Mouse (Mus musculus): ENCODE results near the gene Scrn3. TPM values are rescaled to one million over a fixed set of nuclear protein-coding genes. Genes with fewer than 3 reads are reported as not detected.
A peak's percentile ranks its signal among the peaks of the same experiment; 100 is the strongest.

The Scrn3 gene
- total RNA-seq, 2 experiments from 2014 or later, result 22.8 to 23.9 TPM

DNA sequence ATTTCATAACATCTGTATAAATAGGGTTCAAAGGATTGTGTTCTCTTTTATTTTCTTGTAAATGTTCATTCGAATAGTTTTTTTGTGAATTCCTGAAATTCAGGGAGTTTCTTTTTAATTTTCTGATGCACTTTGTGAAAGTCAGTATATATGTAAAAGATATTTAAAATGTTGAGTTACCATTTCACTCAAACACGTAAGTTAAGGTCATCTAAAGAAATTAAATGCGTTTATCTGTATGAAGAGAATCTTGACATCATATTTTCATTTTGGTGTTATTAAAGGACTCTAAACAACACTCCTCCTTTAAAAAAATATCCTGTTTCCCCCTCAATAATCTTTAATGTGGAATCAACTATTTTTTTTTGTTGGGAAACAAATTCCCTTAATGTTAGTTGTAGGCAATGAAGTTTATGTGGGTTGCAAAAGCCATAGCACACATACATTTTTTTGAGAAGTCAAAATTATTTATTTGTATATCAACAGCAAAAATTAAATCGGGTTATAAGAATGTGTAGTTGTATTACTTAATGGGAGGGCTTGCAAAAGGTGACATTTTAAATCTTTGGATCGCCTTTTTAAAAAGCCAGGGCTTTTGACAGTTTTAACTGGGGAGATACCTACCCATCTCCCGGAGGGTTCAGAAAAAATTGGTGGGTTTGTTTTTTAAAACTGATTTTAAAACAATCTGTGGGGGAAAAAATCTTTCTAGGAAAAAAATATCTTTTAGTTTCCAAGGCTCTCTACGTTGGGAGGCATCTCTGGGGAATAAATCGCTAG, 37.0 kb upstream of the Scrn3 start:
- no peak for DNase-seq

- no peak for DNase-seq
Measured at GRCm38 (mm10) chr2:73276141-73276571, 36.2 kb upstream of the Scrn3 start.

DNA sequence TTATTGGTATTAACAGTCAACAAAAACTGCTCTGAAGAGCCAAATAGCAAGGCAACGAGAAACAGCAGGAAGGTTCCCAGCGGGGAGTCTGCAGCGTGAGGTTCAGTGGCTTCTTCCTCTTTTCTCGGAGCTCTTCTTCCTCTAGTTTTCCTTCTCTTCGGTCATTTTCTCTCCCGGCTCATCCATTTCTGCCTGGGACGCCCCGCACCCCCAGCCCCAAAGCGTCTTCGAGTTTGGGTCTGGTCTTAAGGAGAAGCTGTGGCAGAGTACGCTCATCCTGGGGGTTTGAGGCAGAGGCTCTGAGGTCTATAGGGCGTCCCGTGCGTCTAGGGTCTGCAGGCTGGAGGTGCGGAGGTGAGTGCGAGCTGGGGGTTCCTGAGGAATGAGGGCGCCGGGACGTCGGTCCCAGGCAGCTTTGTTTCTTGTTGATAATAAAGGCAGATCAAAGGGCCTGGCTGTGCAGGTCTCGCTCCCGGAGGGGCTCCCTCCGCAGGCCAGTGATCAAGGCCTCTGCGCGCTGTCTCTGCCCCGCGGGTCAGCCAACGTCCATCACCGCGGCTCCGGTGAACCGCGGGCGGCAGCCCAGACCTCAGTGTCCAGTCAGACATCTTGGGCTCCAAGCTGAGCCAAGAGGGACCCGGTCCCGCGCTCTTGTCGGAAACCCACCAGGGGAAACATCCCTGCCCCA, 35.2 kb upstream of the Scrn3 start:
- no peak for DNase-seq

DNA sequence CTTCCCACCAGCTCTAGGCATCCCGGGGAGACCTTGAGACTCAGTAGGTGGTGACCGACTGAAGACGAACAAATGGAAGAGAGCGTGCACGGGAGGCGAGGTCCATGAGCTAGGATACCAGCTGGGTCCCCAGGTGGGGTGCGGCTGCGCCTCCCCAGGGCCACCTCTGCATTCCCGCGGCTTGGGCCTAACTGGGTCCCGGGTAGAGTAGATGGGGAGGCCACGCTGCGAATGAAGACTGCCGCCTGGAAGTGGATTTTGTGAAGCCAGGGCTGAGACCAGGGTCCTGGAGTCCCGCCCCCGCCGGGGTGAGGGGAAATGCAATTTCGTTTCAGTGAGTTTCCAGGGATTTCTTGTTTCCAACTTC, 34.7 kb upstream of the Scrn3 start:
- DNase-seq, result peak in 1 of 2 experiments; percentile 26

DNA sequence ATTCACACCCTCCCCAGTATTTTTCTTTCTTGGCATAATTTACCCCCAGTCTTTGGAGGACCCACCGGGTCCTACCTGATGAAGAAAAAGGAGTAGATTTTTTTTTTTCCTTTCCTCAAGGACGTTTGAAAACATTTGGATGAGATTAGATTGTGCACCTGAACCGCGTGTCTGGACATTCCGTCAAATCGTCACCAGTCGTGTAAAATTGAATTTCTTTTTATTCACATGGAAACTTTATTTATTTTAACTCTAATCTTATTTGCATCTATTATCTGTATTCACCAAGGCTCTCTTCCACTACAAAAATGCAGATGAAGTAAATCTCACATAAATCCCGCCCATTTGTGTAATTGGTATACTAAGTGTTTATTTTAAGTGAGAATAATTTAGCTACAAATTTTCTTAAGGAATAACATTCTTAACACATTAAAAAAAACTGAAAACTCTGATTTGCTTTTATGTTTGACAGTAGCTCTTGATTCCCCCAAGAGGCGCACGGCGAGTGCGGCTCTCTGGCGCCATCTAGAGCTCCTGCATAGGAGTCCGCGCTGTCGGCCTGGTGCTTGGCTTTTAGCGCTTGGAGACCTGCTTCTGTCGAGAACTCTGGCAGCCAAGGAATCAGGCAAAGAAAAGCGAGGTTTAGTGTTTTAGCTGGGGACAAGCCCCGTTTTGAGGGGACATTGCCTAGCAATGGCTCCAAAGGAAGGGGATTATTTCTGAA, 34.1 kb upstream of the Scrn3 start:
- DNase-seq, result peak; percentile 84

DNA sequence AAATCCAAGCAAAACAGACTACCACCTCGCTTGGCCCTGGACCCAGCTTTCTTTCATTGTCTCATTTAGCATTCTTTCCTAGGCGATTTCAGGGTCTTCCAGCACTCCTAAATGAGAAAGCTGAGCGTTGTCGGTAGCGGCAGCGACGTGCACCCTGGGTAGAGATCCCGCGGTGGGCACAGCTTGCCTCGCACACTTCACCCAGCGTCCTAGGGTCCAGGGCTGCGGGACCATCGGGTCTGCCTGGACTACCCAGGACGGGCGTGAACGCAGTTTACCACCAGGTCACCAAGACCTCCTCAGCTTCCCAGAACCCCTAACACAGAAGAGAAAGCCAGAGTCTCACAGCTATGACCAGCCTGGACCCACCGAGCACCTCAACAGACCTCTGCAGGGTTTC, 33.5 kb upstream of the Scrn3 start:
- DNase-seq, result no peak

GRCm38 (mm10) chr2:73279271-73280038, 32.9 kb upstream of the Scrn3 start:
- DNase-seq, result no peak

DNA sequence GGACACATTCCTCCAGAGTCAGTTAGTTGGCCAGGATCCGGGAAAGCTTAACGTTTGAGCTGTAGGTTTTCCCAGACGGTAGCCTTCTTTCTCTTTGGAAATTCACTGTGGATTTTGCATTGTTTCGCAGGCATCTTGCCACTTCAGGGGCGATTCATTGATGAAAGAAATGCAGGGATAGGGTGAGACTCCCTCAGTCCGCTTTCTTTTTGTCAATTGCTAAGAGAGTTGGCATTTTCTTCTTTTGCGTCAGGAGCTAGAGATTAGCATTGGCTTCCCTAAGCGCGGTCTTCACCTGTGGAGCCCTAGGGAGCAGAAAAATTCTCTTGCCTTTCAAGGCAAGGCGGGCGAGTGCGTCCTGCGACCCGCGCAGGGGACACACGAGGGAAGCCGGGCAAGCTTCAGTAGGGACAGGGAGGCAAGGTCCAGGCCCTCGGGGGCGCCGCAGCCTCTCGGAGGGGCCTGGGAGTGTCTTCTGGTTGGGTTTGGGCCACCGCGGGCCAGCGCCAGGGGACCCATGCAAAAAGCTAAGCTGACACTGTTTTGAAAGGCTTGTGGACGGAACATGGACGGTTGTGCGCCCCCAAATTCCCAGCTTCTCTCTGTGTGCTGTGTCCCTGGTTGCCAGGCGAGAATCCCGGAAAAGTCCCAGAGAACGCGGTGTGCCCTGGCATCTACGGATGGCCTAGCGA, 31.9 kb upstream of the Scrn3 start:
- no peak for DNase-seq

DNA sequence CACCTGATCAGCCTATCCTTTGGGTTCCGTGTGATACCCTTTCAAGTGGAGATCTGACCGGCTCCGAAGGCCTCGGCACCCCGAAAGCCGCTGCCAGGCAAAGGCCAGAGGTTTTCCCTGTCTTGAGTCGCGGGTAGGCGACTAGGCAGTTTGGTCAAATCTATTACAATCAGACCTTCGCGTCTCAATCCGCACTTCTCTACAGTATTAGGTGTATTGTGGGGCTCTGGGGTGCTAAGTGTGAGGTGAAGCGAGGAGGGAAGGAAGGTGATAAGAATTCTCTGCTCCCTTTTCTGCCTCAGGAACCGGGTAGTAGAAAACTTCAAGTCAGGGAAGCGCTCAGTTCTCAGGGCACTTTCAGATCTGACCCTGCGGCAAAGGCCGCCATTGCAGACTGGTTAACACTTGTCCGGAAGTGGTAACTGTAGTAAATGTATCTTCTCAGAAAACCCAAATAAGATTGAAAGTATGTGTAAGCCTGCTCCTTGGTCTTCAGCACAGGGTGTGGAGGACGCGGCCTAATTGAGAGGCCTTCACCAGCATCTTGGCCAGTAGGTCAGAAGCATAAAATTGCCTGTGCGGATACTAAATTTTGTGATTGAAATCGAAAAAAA, 31.2 kb upstream of the Scrn3 start:
- no peak for DNase-seq

DNA sequence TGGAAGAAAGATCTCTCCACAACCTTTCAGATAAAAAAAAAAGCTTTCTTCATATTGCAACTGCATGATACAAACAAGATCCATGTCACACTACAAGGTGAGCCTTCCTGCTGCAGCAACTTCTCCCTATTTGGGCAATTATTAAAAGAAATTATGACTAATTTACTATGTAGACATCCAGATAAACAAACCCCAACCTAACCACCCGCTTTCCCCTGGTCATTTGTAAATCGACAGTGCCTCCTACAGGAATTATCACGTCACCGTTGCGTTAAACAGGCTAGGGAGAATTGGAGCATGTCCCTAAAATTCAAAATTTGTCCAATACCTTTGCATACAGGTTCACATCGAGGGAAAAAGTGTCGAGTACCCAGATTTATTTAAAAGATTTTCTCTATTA, 30.7 kb upstream of the Scrn3 start:
- DNase-seq, result no peak

DNA sequence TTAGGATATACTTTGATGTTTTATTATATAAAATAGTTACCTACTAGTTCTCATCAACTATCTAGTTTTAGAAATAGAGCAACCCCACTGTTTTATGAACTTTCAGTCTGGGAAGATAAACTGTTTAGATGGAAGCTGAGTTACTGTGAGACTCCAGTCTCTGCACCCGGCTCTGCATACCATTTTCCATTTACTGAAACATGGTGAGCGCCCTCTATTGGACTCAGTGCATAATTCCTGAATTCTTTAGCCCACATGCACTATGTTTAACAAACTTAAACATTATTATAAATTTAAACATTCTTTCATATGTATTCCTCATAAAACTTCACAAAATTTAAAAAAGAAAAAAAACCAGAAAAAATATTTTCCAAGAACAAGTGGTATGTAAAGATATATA, 26.8 kb upstream of the Scrn3 start:
- DNase-seq, result no peak

DNA sequence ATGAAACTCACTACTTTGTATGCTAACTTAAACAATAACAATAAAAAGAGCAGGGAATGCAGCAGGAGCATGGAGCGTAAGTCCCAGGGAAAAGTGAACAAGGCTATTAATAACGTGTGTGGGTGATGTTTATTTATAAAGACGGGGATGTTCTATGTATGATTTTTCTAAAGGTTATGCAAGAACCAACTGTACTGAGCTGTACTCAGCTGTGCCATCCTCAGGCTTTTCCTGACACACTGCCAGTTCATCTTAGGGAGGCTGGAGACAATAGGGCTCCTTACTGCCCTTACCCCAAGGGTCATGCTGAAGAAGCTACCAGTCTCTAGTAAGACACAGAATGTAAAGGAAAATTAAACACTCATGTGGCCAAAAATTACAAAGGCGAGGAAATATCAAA, 21.3 kb upstream of the Scrn3 start:
- no peak for DNase-seq

- DNase-seq, result no peak
Measured at GRCm38 (mm10) chr2:73295023-73295422, 17.4 kb upstream of the Scrn3 start.

- no peak for DNase-seq
Measured at GRCm38 (mm10) chr2:73298154-73298553, 14.2 kb upstream of the Scrn3 start.

- no peak for DNase-seq
Measured at GRCm38 (mm10) chr2:73298841-73299240, 13.6 kb upstream of the Scrn3 start.

GRCm38 (mm10) chr2:73301979-73302378, 10.4 kb upstream of the Scrn3 start:
- no peak for DNase-seq

GRCm38 (mm10) chr2:73302722-73303121, 9.7 kb upstream of the Scrn3 start:
- no peak for DNase-seq

- no peak for DNase-seq
Measured at GRCm38 (mm10) chr2:73304506-73304905, 7.9 kb upstream of the Scrn3 start.

DNA sequence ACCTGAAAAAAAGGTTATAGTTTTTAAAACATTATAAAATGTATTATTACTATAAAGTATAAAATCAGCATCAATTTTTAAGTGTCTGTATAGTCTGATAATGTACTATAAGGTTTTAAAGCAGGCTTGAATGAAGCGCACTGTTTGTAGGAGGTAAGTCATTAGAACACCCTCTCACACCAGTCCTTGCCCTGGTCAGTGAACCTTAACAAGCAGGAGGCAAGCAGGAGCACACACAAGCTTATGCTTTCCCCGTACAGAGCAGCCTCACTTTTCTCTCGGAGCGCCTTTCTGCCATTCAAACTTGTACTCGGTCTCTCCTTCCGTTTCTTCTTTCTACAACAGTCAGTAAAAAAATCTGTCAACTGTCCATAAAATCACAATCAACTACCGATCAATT, 6.4 kb upstream of the Scrn3 start:
- no peak for DNase-seq

- peak; percentile 24 to 31 for DNase-seq
Measured at GRCm38 (mm10) chr2:73313117-73313501, 708 bp downstream of the Scrn3 start.

DNA sequence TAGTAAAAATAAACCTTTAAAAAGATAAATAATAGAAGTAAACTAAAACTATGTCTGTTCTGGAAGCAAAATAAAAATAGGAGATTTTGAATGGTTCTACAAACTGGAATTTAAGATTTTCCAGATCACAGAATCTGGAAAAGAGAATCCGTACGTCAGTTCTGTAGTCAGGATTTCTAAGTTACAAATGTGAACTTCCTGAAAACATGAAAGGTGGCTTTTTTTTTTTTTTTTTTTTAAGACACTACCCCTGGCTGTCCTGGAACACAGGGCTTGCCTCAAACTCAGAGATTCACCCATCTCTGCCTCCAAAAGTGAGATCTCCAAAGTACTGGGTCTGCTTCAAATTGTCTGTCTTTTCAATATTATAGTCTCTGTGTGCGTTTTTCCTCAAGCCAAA, 1.9 kb downstream of the Scrn3 start:
- no peak for DNase-seq

DNA sequence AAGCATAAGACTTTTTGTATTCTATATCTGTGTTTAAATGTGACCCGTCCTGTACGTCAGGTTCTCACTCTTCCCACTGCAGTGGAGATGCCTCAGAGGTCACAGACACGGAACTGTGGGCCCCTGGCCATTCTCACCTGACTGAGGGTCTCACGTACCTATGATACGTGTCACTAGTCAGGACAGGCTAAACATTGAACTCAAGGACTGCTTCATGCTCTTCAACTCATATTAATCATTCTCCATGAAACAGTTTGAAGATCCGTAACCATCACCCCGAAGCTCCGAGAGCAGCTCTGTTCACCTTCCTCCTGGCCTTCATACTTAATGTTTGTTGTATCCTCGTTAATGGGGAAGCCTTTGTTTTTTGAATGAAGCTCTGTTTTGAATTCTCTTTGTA, 5.0 kb downstream of the Scrn3 start:
- DNase-seq, result no peak
